Mouse (Mus musculus): ENCODE measurements around the gene Rab40b. TPM values are rescaled to one million over a fixed set of nuclear protein-coding genes. Genes with fewer than 3 reads are reported as not detected.

Rab40b gene
- 0.23 and 0.39 TPM in 2 replicates for total RNA-seq (2012; rRNA removed)
- polyA plus RNA-seq (2012; ENCODE audit: insufficient read depth in 1 of 2, insufficient read length in 2 of 2, low read depth in 1 of 2, low replicate concordance in 2 of 2, missing spikeins in 1 of 2), result not detected

DNA sequence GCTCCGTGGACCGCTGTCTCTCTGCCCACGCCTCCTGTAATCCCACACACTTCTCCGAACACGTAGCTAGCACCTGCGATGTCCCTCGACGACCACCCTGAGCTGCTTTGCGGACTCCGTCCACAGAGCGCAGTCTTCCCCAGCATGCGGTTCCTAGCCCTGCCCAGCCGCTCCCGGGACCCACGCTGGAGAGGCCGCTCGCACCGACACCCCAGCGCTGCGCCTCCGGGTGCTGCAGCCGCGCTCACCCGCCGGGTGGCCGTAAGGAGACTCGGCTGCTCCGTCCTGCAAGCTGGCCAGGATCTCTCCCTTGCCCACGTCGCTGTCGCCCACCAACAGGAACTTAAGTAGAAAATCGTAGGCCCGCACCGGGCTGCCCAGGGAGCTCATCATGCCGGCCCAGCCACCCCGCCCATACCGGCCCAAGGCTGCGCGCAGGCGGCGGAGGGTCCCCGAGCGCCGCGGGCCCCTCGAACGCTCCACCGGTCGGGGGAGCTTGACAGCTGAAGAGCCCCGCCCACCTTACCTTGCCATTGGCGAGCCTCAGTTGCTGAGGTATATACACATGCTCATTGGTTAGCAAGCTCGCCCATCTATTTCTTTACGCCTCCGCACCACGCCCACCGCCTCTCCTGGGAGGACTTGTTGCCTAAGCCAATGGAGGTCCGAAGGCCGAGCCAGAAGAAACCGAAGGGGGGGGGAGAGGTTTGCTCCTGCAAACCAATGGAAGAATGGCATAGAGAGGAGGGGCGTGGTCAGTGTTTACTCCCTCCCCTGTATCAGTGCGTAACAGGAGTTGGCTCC is at the start of gene Rab40b:
TSS of gene Rab40b (minus strand) at position 502 of the 804 bp plus-strand sequence.
- H3K27me3 ChIP-seq (ENCODE audit: control insufficient read depth in 1 of 2, insufficient read depth in 2 of 2, low read length in 2 of 2), result no peaks in the 10 kb centered on the region
- peaks cover 6 to 19% of the 10 kb centered on the region in 2 experiments for H3K4me1 ChIP-seq (ENCODE audit: control insufficient read depth in 1 of 2, insufficient read depth in 2 of 2, low read length in 2 of 2)
- peaks cover 0 to 7% of the 10 kb centered on the region in 2 experiments; a peak in 2 of 4 replicates for H3K36me3 ChIP-seq (ENCODE audit: control insufficient read depth in 1 of 2, insufficient read depth in 2 of 2, low read length in 2 of 2)
- H3K27ac ChIP-seq (ENCODE audit: control insufficient read depth, low read depth, low read length), result no peak within 1 kb of the TSS
- H3K9ac ChIP-seq (ENCODE audit: control insufficient read depth, low read depth, low read length, poor library complexity, severe bottlenecking), result peak within 1 kb of the TSS; percentile 44
- no peaks in the 10 kb centered on the region for H3K9me3 ChIP-seq (replicated peaks; ENCODE audit: insufficient read depth, low read length)
- peak; percentile 92 for DNase-seq (ENCODE audit: low read depth, low spot score)
- peak within 1 kb of the TSS; percentile 49 to 50 for H3K4me3 ChIP-seq (ENCODE audit: control insufficient read depth in 1 of 2, insufficient read depth in 1 of 2, low read depth in 2 of 2, low read length in 2 of 2)
- H3K79me2 ChIP-seq (ENCODE audit: control insufficient read depth, insufficient read depth, low read length, poor library complexity), result no peaks in the 10 kb centered on the region
- peak; percentile 40; the same call in 1 of the 2 replicates for TF ChIP-seq SIN3A (IDR thresholded peaks at IDR 0.05; ENCODE audit: low read length)
- TF ChIP-seq KAT2A (conservative IDR thresholded peaks at IDR 0.05; ENCODE audit: low read depth, low read length), result no peak
- no peak for TF ChIP-seq NELFE (IDR thresholded peaks at IDR 0.05; ENCODE audit: low read depth, low read length)
- no peak for TF ChIP-seq E2F4 (IDR thresholded peaks at IDR 0.05; ENCODE audit: borderline replicate concordance, low read depth, low read length)
- no peak for TF ChIP-seq GABPA (IDR thresholded peaks at IDR 0.05; ENCODE audit: low read depth, low read length)
- no peak for TF ChIP-seq TBP (IDR thresholded peaks at IDR 0.05; ENCODE audit: low read depth, low read length)
- TF ChIP-seq MYC (IDR thresholded peaks at IDR 0.05; ENCODE audit: low read depth, low read length), result no peak
- no peak for TF ChIP-seq BHLHE40 (IDR thresholded peaks at IDR 0.05; ENCODE audit: borderline replicate concordance, low read depth, low read length)

DNA sequence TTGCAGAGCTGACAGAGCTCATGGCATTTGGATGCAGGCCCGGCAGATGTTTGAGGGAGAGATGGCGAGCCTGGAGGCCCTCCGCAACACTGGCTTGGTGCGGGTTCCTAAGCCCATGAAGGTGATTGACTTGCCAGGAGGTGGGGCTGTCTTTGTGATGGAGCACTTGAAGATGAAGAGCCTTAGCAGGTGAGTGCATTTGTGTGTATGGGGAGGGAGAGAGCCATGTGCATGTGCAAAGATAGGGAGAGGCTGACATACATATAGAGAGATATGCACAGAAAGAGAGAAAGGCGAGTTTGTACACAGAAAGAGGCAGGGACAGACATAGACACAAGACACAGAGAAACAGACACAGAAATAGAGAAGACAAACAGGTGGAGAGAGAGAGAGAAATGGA is 49.2 kb upstream of the Rab40b start:
- Histone ChIP-seq H3K27ac (ENCODE audit: control insufficient read depth, low read depth, low read length) (no peak overlapping the region), H3K9me3 (replicated peaks; ENCODE audit: insufficient read depth, low read length) (no peaks in the 10 kb centered on the region), H3K79me2 (ENCODE audit: control insufficient read depth, insufficient read depth, low read length, poor library complexity) (no peaks in the 10 kb centered on the region), H3K9ac (ENCODE audit: control insufficient read depth, low read depth, low read length, poor library complexity, severe bottlenecking) (no peak overlapping the region), H3K27me3 (ENCODE audit: control insufficient read depth in 1 of 2, insufficient read depth in 2 of 2, low read length in 2 of 2) (no peaks in the 10 kb centered on the region), H3K4me1 (ENCODE audit: control insufficient read depth in 1 of 2, insufficient read depth in 2 of 2, low read length in 2 of 2) (peaks cover 10 to 18% of the 10 kb centered on the region in 2 experiments), H3K36me3 (ENCODE audit: control insufficient read depth in 1 of 2, insufficient read depth in 2 of 2, low read length in 2 of 2) (peaks cover 0 to 16% of the 10 kb centered on the region in 2 experiments; a peak in 2 of 4 replicates), H3K4me3 (ENCODE audit: control insufficient read depth in 1 of 2, insufficient read depth in 1 of 2, low read depth in 2 of 2, low read length in 2 of 2) (no peak overlapping the region)
- TF ChIP-seq MXI1 (IDR thresholded peaks at IDR 0.05; ENCODE audit: low read depth, low read length), result no peak
- no peak for TF ChIP-seq MYC (IDR thresholded peaks at IDR 0.05; ENCODE audit: low read depth, low read length)
- TF ChIP-seq SIN3A (IDR thresholded peaks at IDR 0.05; ENCODE audit: low read length), result no peak
- no peak for TF ChIP-seq MAZ (IDR thresholded peaks at IDR 0.05; ENCODE audit: low read depth, low read length)
- TF ChIP-seq POLR2AphosphoS5 (IDR thresholded peaks at IDR 0.05; ENCODE audit: borderline replicate concordance, low read depth, low read length), result no peak
- no peak for TF ChIP-seq TBP (IDR thresholded peaks at IDR 0.05; ENCODE audit: low read depth, low read length)
- TF ChIP-seq ZKSCAN1 (IDR thresholded peaks at IDR 0.05; ENCODE audit: low read depth, low read length), result no peak
- no peak for TF ChIP-seq EP300 (IDR thresholded peaks at IDR 0.05; ENCODE audit: low read depth in 1 of 2, low read length in 2 of 2)
- no peak for TF ChIP-seq GATA1 (IDR thresholded peaks at IDR 0.05; ENCODE audit: low read depth, low read length)
- TF ChIP-seq MAX (IDR thresholded peaks at IDR 0.05; ENCODE audit: low read length), result no peak
- TF ChIP-seq RAD21 (IDR thresholded peaks at IDR 0.05; ENCODE audit: low read depth, low read length), result no peak
- no peak for TF ChIP-seq ZNF384 (IDR thresholded peaks at IDR 0.05; ENCODE audit: low read depth, low read length)
- TF ChIP-seq NELFE (IDR thresholded peaks at IDR 0.05; ENCODE audit: low read depth, low read length), result no peak
- TF ChIP-seq E2F4 (IDR thresholded peaks at IDR 0.05; ENCODE audit: borderline replicate concordance, low read depth, low read length), result no peak
- no peak for TF ChIP-seq POLR2AphosphoS2 (IDR thresholded peaks at IDR 0.05; ENCODE audit: low read length)
- DNase-seq (ENCODE audit: low read depth, low spot score), result no peak
